Mouse (Mus musculus): Measurements from ENCODE around the gene Slc25a1. TPM values are rescaled to one million over a fixed set of nuclear protein-coding genes. Genes with fewer than 3 reads are reported as not detected.

Slc25a1 gene
- 21.8 TPM for polyA plus RNA-seq (2015; fragmentation: Illumina TruSeq; extraction: RNeasy Lipid Tissue Mini Kit (QIAGEN cat#74804); ENCODE audit: insufficient read depth, low read depth, low replicate concordance)

DNA sequence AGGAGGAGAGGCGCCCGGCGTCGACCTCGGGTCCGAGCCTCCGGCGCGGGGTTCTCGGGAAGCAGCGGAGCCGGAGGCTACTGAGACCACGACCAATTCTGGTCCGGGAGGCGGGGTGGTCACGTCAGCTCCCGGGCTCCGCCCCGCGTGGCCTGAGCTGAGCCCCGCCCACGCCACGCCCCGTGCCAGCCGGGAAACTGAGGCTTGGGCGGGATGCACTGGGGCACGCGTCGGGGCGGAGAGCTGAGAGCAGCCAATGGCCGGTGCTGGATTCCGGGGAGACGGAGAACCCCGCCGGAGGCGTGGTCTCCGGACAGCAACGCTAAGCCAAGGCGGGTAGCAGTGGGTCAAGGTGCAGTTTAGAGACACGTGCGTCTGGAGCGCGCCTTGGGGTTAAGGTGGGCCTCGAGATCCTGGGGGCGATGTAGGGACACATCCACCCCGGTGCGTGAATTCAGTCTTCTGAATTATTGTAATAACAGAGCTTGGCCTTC lies at the start of gene Slc25a1:
TSS of gene Slc25a1 (minus strand) at position 133 of the 494 bp plus-strand sequence.

DNA sequence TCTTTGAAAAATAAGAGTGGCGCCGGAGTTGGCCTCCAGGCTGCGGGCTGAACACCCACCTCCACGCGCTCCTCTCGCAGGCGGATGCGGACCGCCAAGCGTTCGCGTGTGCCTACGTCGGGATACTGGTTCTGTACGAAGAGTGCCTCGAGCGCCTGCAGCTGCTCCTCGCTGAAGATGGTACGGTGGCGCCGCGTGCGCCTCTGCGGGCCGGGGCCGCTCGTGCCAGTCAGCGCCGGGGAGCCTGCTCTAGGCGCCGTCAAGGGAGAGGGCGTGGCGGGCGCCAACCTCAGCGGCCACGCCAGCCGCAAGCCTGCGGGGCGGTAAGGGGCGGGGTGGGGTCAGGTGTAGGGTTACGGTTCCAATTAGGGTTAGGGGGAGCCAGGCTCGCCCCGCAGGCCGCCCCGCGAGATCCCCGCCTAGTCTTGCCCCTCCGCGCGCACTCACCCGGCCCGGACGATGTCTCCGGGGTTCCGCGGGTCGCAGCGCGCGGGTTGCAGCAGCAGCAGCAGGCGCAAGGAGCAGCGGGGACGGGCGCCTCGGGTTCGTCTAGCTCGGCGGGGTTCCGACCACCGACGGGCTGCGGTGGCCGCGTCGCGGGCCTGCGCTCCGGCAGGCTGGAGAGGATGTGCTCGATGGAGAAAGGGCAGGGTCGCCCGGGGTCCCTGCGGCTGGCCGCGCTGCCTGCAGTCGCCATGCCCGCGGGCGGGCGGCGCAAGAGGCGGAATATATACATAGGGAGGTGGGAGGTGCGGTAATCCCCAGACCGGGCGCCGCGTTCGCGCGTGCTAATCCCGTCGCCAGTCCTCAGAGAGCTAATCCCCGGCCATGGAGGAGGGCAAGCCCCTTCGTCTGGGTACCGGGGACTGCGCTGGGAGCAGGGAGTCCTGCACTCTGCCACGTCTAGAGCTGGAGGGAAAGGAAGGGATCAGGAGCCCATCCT lies 13.4 kb downstream of the Slc25a1 start, which contains the start of gene Gsc2:
TSS of gene Gsc2 (minus strand) at position 753 of the 943 bp plus-strand sequence.

DNA sequence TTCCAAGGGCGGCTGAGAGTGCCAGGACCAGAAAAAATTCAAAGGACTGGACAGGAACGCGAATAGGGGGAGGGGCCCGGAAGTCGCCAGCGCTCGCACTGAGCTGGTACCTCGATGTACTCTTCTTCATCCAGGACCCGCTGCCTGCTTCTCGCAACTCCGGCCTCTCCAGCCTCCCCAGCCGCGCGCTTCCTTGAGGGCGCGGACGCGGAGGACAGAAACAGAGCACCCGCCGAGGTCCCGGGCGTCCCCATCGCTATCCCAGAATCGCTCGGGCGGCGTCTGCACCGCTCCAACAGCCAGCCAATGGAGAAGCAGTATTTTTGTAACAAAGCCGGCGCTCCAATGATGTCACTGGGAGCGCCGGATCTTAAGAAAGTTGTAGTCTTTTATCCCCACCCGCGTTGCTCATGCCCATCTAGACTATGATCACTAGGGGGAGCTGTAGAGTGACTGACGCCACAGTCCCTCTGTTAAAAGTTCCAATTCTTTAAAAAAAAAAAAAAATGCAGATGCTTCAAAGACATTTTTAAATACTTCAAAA lies 16.9 kb downstream of the Slc25a1 start, which contains the start of gene Ess2:
TSS of gene Ess2 (minus strand) at position 297 of the 544 bp plus-strand sequence.

DNA sequence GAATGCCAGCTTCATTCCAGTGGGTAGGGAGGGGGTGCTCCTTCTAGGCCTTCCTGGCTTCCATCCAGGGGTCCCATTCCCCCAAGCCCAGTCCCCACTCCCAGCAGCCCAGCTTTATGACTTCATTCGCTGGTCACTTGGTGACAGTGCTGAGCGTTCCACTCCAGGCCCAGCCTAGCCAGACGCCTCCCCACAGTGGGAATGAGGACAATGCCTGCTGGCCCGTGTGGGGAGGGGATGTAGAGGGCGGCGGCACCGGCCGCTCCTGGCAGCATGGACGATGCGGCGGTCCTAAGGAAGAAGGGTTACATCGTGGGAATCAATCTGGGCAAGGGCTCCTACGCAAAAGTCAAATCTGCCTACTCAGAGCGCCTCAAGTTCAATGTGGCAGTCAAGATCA lies 29.6 kb downstream of the Slc25a1 start, which contains the start of the genes Dgcr2 and Tssk2:
TSS of gene Dgcr2 (minus strand) at position 101 of the 400 bp plus-strand sequence.
TSS of gene Tssk2 (plus strand) at position 176 of the 400 bp plus-strand sequence.

GRCm38 (mm10) chr16:17893923-17894322 lies 34.1 kb downstream of the Slc25a1 start, which contains the start of gene Tssk1:
TSS of gene Tssk1 (plus strand) at chr16:17894223.

GRCm38 (mm10) chr16:17891567-17891959 lies 36.5 kb downstream of the Slc25a1 start, which contains the start of gene Gm20518:
TSS of gene Gm20518 (minus strand) at chr16:17891671.

Other genes starting within 250 kb of the Slc25a1 start
- 16.9 TPM for gene Med15, start 195.3 kb downstream of the Slc25a1 start, polyA plus RNA-seq (2015; fragmentation: Illumina TruSeq; extraction: RNeasy Lipid Tissue Mini Kit (QIAGEN cat#74804); ENCODE audit: insufficient read depth, low read depth, low replicate concordance)
- gene Klhl22, start 168.6 kb downstream of the Slc25a1 start, polyA plus RNA-seq (2015; fragmentation: Illumina TruSeq; extraction: RNeasy Lipid Tissue Mini Kit (QIAGEN cat#74804); ENCODE audit: insufficient read depth, low read depth, low replicate concordance) = 11.5 TPM
- gene Scarf2, start 130.9 kb downstream of the Slc25a1 start, polyA plus RNA-seq (2015; fragmentation: Illumina TruSeq; extraction: RNeasy Lipid Tissue Mini Kit (QIAGEN cat#74804); ENCODE audit: insufficient read depth, low read depth, low replicate concordance) = 5.3 TPM
- 4.5 TPM for gene B830017H08Rik, start 95.1 kb downstream of the Slc25a1 start, polyA plus RNA-seq (2015; fragmentation: Illumina TruSeq; extraction: RNeasy Lipid Tissue Mini Kit (QIAGEN cat#74804); ENCODE audit: insufficient read depth, low read depth, low replicate concordance)
- gene Car15, start 89.9 kb downstream of the Slc25a1 start, polyA plus RNA-seq (2015; fragmentation: Illumina TruSeq; extraction: RNeasy Lipid Tissue Mini Kit (QIAGEN cat#74804); ENCODE audit: insufficient read depth, low read depth, low replicate concordance) = 17.0 TPM
- 0.96 TPM for gene Gm20518, start 36.5 kb downstream of the Slc25a1 start, polyA plus RNA-seq (2015; fragmentation: Illumina TruSeq; extraction: RNeasy Lipid Tissue Mini Kit (QIAGEN cat#74804); ENCODE audit: insufficient read depth, low read depth, low replicate concordance)
- gene Tssk1, start 34.0 kb downstream of the Slc25a1 start, polyA plus RNA-seq (2015; fragmentation: Illumina TruSeq; extraction: RNeasy Lipid Tissue Mini Kit (QIAGEN cat#74804); ENCODE audit: insufficient read depth, low read depth, low replicate concordance) = not detected
- 14.2 TPM for gene Dgcr2, start 29.7 kb downstream of the Slc25a1 start, polyA plus RNA-seq (2015; fragmentation: Illumina TruSeq; extraction: RNeasy Lipid Tissue Mini Kit (QIAGEN cat#74804); ENCODE audit: insufficient read depth, low read depth, low replicate concordance)
- not detected for gene Tssk2, start 29.6 kb downstream of the Slc25a1 start, polyA plus RNA-seq (2015; fragmentation: Illumina TruSeq; extraction: RNeasy Lipid Tissue Mini Kit (QIAGEN cat#74804); ENCODE audit: insufficient read depth, low read depth, low replicate concordance)
- gene Ess2, start 16.9 kb downstream of the Slc25a1 start, polyA plus RNA-seq (2015; fragmentation: Illumina TruSeq; extraction: RNeasy Lipid Tissue Mini Kit (QIAGEN cat#74804); ENCODE audit: insufficient read depth, low read depth, low replicate concordance) = 8.3 TPM
- not detected for gene Gsc2, start 13.2 kb downstream of the Slc25a1 start, polyA plus RNA-seq (2015; fragmentation: Illumina TruSeq; extraction: RNeasy Lipid Tissue Mini Kit (QIAGEN cat#74804); ENCODE audit: insufficient read depth, low read depth, low replicate concordance)
- gene Vpreb2, start 52.2 kb upstream of the Slc25a1 start, polyA plus RNA-seq (2015; fragmentation: Illumina TruSeq; extraction: RNeasy Lipid Tissue Mini Kit (QIAGEN cat#74804); ENCODE audit: insufficient read depth, low read depth, low replicate concordance) = not detected
- 22.8 TPM for gene Dgcr6, start 124.6 kb upstream of the Slc25a1 start, polyA plus RNA-seq (2015; fragmentation: Illumina TruSeq; extraction: RNeasy Lipid Tissue Mini Kit (QIAGEN cat#74804); ENCODE audit: insufficient read depth, low read depth, low replicate concordance)
- 19.4 TPM for gene Prodh, start 162.0 kb upstream of the Slc25a1 start, polyA plus RNA-seq (2015; fragmentation: Illumina TruSeq; extraction: RNeasy Lipid Tissue Mini Kit (QIAGEN cat#74804); ENCODE audit: insufficient read depth, low read depth, low replicate concordance)
- 0.85 TPM for gene Rtn4r, start 199.4 kb upstream of the Slc25a1 start, polyA plus RNA-seq (2015; fragmentation: Illumina TruSeq; extraction: RNeasy Lipid Tissue Mini Kit (QIAGEN cat#74804); ENCODE audit: insufficient read depth, low read depth, low replicate concordance)

All from pancreas, adult 10 weeks (tissue).